Mouse (Mus musculus) frontal cortex, postnatal 25 days (tissue): ENCODE data around the gene Coq8b.

Experiments used
- DNase-seq, 2 experiments: peaks; one replicate each; pipeline ENCODE4 v3.0.0; 2022; ENCODE audit warnings: low spot score in 2 of 2

Coq8b gene

DNA sequence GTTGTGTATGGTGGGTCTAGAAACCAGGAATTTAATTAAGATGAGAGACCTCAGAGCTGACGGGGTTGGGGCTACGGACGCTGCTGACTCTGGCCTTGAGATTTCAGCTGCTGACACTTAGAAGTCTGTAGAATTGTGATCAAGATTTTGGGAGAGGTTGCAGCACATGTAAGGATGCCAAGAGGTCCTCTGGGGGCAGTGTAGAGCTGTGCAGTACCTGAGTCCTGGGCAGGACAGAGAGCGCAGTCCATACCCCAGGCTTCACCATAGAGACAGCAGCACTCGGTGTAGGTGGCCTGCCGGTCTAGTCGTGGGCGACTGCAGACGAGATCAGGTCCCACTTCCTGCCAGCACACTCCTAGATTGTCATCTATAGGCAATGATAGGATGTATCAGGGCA lies 74.7 kb downstream of the Coq8b start:
- DNase-seq: no peak
